Mouse (Mus musculus) stomach, postnatal 0 days (tissue): ENCODE results near the gene A530084C06Rik. TPM values are rescaled to one million over a fixed set of nuclear protein-coding genes. Genes with fewer than 3 reads are reported as not detected.

ENCODE experiments used
- ATAC-seq: fragments of 200-750 bp; cut with Nextera tagmentation; 2 replicates; pipeline ENCODE4 v1.8.0; 2017; ENCODE audit not compliant: low FRiP score, low TSS enrichment
- DNase-seq: peaks from one replicate; pipeline ENCODE4 v3.0.0-alpha.2; 2016; ENCODE audit warnings: low spot score
- H3K27ac ChIP-seq: fragments of 300-500 bp; sonication (generic); replicated peaks from 2 replicates; pipeline ENCODE4 v1.5.1; 2014; ENCODE audit warnings: mild to moderate bottlenecking, control low read depth
- H3K27me3 ChIP-seq: fragments of 300-500 bp; sonication (generic); 2 replicates; pipeline ENCODE4 v1.6.1; 2014; ENCODE audit warnings: low read length; ENCODE audit not compliant: control insufficient read depth, insufficient read depth
- H3K36me3 ChIP-seq: fragments of 300-500 bp; sonication (generic); 2 replicates; pipeline ENCODE4 v1.6.1; 2014; ENCODE audit warnings: low read length, mixed read lengths; ENCODE audit not compliant: control insufficient read depth, insufficient read depth
- H3K4me1 ChIP-seq: fragments of 300-500 bp; sonication (generic); replicated peaks from 2 replicates; pipeline ENCODE4 v1.6.1; 2014; ENCODE audit warnings: antibody characterized with exemption; ENCODE audit not compliant: control insufficient read depth, insufficient read depth
- H3K4me2 ChIP-seq: fragments of 300-500 bp; sonication (generic); replicated peaks from 2 replicates; pipeline ENCODE4 v1.6.1; 2014; ENCODE audit warnings: low read depth, mild to moderate bottlenecking, control low read depth, moderate library complexity
- H3K4me3 ChIP-seq: fragments of 300-500 bp; sonication (generic); 2 replicates; pipeline ENCODE4 v1.5.1; 2014; ENCODE audit warnings: low read depth, low read length, control low read depth
- H3K9ac ChIP-seq: fragments of 300-500 bp; sonication (generic); 2 replicates; pipeline ENCODE4 v1.6.1; 2014; ENCODE audit warnings: mild to moderate bottlenecking, low read length, control low read depth, mixed read lengths
- H3K9me3 ChIP-seq: fragments of 300-500 bp; sonication (generic); 2 replicates; pipeline ENCODE4 v1.6.1; 2016; ENCODE audit warnings: low read length; ENCODE audit not compliant: control insufficient read depth
- CTCF ChIP-seq: IDR thresholded peaks from 2 replicates; pipeline ENCODE4 v1.5.1; 2016; ENCODE audit warnings: antibody characterized with exemption, low read depth, mild to moderate bottlenecking, moderate library complexity
- EP300 ChIP-seq: optimal IDR thresholded peaks from 2 replicates; pipeline ENCODE3; 2016; ENCODE audit warnings: antibody characterized with exemption
- WGBS: fragments of 180-500 bp; shearing (Covaris S2); extraction: QIAGEN DNeasy Blood & Tissue Kit; methylation state at CpG from one replicate; pipeline ENCODE4 v1.1.7; 2014; 5-methylcytosine and 5-hydroxymethylcytosine counted together
- polyA plus RNA-seq: library from polyadenylated mRNA; unstranded; fragments of >200 nt; fragmentation: Nextera tagmentation; extraction: Ambion mirVana; gene quantifications from 2 replicates; pipeline ENCODE4 v1.2.1, GENCODE M21; 2015

Gene A530084C06Rik
- polyA plus RNA-seq, 1 experiment from 2014 or later = not detected

- no peaks in the 10 kb centered on the region for H3K9me3 ChIP-seq
- 34% methylated on average over 6 of the region's 6 CpGs for WGBS
- no peaks in the 10 kb centered on the region for H3K36me3 ChIP-seq
- no peaks in the 10 kb centered on the region for H3K4me1 ChIP-seq
- ATAC-seq (no peak), DNase-seq (no peak)
- TF ChIP-seq EP300 (no peak), CTCF (no peak)
- H3K4me2 ChIP-seq = no peak overlapping the region
- H3K27me3 ChIP-seq = no peaks in the 10 kb centered on the region
- no peak overlapping the region for H3K9ac ChIP-seq
- H3K27ac ChIP-seq = no peak overlapping the region; the same call in 1 of the 2 replicates
- no peak overlapping the region for H3K4me3 ChIP-seq
These were observed 5.3 kb upstream of the A530084C06Rik start for GRCm38 (mm10) chr13:31564394-31564793.

- Histone ChIP-seq H3K4me2 (peak overlapping the region; percentile 82), H3K4me3 (peak overlapping the region; percentile 79), H3K36me3 (no peaks in the 10 kb centered on the region), H3K27ac (peak overlapping the region; percentile 96), H3K9ac (peak overlapping the region; percentile 92), H3K27me3 (no peaks in the 10 kb centered on the region), H3K9me3 (no peaks in the 10 kb centered on the region), H3K4me1 (no peaks in the 10 kb centered on the region)
- DNase-seq (peak; percentile 78), ATAC-seq (peak; percentile 35)
- WGBS = 1% methylated on average over 73 of the region's 92 CpGs
- no peak for TF ChIP-seq EP300
- TF ChIP-seq CTCF = peak; percentile 76
These were observed 449 bp upstream of the A530084C06Rik start for GRCm38 (mm10) chr13:31559419-31560144.

DNA sequence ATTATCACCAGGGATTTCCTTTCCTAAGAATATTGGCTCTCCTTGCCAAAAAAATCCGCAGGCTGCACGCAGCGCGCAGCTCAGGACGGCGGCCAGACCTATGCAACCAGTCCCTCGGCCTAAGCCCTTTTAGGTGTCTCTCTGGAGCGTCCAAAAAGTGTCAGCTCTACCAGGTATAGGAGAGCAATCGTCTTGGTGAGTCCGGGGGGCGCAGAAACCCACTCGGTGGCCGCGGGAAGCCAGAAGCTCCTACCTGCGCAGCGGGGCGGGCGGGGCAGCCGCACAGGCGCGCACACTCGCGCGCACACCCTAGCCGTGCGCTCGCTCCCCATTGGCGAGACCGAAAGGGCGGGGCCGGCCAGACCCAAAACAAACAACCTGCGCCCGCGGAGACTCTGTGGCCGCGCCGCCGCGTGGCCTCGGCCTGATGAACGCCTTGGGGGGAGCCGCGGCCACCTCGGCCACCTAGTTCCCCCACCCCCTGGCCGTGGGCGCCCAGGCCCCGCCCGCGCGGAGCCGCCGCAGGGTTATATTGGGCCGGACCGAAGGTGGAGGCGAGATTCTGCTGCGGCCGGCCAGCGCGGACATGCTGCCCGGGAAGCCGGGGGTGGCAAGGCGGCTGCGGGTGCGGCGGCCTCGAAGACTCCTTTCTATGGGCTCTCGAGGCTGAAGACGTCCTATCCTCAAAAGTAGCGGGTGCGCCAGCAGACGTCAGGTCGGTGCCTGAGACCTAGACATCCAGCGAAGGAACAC is 1.2 kb downstream of the A530084C06Rik start:
- peak; percentile 97 for DNase-seq
- peak overlapping the region; percentile 79 for H3K4me3 ChIP-seq
- H3K4me2 ChIP-seq = peak overlapping the region; percentile 82
- H3K27ac ChIP-seq = peak overlapping the region; percentile 96
- no peaks in the 10 kb centered on the region for H3K27me3 ChIP-seq
- no peak for TF ChIP-seq EP300
- peak; percentile 30; the same call in 1 of the 2 replicates for TF ChIP-seq CTCF
- H3K4me1 ChIP-seq = no peaks in the 10 kb centered on the region
- ATAC-seq = peak; percentile 92
- H3K9me3 ChIP-seq = no peaks in the 10 kb centered on the region
- WGBS = under 1% methylated on average over 72 of the region's 73 CpGs
- no peaks in the 10 kb centered on the region for H3K36me3 ChIP-seq
- H3K9ac ChIP-seq = peak overlapping the region; percentile 92

DNA sequence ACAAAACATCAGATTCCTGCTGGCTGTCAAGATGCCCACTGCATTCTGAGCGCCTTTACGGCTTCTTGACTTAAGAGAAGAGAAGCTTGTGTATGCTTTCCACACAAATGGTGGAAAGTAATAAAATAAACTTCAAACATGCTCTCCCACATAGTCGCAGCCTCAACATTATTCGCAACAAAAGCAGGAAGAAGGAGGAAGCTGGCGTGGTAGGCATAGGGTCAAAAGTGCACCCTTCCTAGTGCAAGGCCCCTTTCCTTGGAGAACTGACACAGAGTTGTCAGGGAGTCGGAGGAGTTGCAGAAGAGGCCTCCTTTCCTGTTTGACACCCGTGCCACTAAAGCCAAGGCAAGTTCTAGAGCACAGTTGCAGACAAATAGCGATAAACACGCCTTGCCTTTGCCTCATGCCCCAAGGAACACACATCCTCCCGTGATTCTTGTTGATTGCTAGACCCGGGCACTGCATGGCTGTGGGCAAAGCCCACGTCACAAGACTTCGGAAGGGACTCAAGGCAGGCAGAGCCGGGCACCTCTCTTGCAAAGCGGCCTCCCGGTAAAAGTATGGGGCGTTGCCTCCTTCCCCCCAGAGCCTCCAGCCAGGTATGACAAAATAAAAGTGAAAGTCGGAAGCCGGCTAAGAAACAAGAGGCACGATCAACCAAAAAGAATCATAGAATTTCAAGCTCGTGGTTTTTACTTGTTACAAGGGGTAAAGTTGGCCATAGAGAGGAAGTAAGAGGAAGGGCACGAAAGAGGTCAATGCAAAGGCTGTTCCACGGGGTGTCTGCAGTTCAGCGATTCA is 2.0 kb downstream of the A530084C06Rik start:
- DNase-seq (peak; percentile 62), ATAC-seq (peak; percentile 22; the same call in 1 of the 2 replicates)
- H3K4me1 ChIP-seq = no peaks in the 10 kb centered on the region
- 22% methylated on average over 24 of the region's 24 CpGs for WGBS
- H3K36me3 ChIP-seq = no peaks in the 10 kb centered on the region
- no peaks in the 10 kb centered on the region for H3K9me3 ChIP-seq
- H3K27ac ChIP-seq = peak overlapping the region; percentile 96
- H3K27me3 ChIP-seq = no peaks in the 10 kb centered on the region
- H3K9ac ChIP-seq = peak overlapping the region; percentile 92
- H3K4me3 ChIP-seq = peak overlapping the region; percentile 79
- TF ChIP-seq EP300 (no peak), CTCF (no peak)
- peak overlapping the region; percentile 82 for H3K4me2 ChIP-seq

DNA sequence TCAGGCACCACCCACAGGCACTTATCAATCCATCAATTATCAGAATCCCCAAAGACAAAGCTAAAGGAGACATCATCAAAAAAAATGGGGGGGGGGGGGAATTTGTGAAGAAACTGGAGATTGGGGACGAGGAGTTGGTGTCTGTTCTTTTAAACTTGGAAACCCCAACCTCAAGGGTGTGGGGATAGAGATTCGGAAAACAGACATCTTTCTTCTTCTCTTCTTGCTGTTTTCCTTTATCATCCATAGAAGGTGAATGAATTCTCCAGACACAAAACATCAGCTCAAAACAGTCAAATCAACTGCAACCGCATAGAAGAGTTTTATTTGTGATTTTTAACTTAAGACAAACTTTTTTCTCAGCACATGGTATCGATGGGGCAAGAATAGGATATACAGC is 3.3 kb downstream of the A530084C06Rik start, which contains the start of gene Foxq1:
TSS of gene Foxq1 (plus strand) at position 301 of the 400 bp plus-strand sequence.
- TF ChIP-seq EP300 = no peak
- TF ChIP-seq CTCF = no peak
- H3K4me2 ChIP-seq = peak within 1 kb of the TSS; percentile 82
- no peak for ATAC-seq
- peak within 1 kb of the TSS; percentile 79; the same call in 1 of the 2 replicates for H3K4me3 ChIP-seq
- no peak for DNase-seq
- no peaks in the 10 kb centered on the region for H3K4me1 ChIP-seq
- peak within 1 kb of the TSS; percentile 96 for H3K27ac ChIP-seq
- no peaks in the 10 kb centered on the region for H3K36me3 ChIP-seq
- H3K9ac ChIP-seq = no peak within 1 kb of the TSS
- H3K27me3 ChIP-seq = no peaks in the 10 kb centered on the region
- no peaks in the 10 kb centered on the region for H3K9me3 ChIP-seq
- WGBS = 84% methylated on average over 4 of the region's 4 CpGs
